Mouse (Mus musculus): ENCODE data around the gene Gm20826. TPM values are rescaled to one million over a fixed set of nuclear protein-coding genes. Genes with fewer than 3 reads are reported as not detected.
"Not testable (repeated sequence)": the region's sequence is repeated elsewhere in the genome, so short reads cannot be mapped to it uniquely, and the experiment has no call there.

Gene Gm20826
- under 1 TPM in 1 of 2 experiments, not detected in 1; 0.06 TPM for total RNA-seq (2021)
- long read RNA-seq, experiment 1 = 0 reads
- long read RNA-seq, experiment 2 = 0 reads

DNA sequence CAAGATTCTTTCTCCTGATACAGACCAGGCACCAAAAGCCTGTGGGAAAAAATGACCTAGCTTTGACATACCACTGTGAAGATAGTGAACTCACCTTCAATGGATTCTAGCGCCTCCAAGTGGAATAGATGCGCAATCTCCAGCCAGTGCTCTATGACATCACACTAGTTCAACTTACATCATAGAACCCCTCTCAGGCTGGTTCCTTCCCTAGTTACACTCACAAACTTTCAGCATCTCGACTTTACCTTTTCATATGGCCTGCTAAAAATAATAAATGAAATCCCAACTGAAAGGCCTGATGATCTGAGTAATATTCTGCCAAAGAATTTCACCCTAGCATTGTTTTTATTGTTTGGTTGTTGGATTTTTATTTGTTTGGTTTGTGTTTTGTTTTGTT lies at the start of gene Gm20826:
TSS of gene Gm20826 (minus strand) at position 101 of the 400 bp plus-strand sequence.
- intact Hi-C loops (cut with DNase I); H3K27ac ChIP-seq; DNase-seq; H3K4me3 ChIP-seq: not testable (repeated sequence)

Other genes starting within 250 kb of the Gm20826 start
- gene Gm21788, start 233.5 kb downstream of the Gm20826 start, total RNA-seq (2021) = not detected
- not detected for gene Gm28576, start 84.5 kb upstream of the Gm20826 start, total RNA-seq (2021)

Data from gastrocnemius, adult 2 months (tissue).